Mouse (Mus musculus): ENCODE measurements around the gene Nceh1.

Gene Nceh1

GRCm38 (mm10) chr3:27283071-27283713 is 100.4 kb downstream of the Nceh1 start:
- DNase-seq (ENCODE audit: low read depth, low spot score), result peak; percentile 87

DNA sequence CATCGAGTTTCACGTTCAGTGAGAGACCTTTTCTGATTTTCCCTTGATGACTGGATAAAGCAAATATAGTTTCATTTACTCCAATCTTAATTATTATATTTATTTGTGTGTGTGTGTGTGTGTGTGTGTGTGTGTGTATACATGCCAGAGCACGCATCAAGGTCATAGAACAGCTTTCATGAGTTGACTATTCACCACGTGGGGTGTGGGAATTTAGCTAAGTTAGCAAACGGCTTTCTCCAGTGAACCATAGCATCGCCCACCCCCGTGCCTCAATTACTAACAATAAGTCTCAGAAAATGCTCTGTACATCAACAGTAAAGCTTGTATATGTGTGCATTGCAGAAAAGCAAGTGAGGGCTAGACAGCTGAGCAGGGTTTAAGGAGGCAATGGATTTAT is 101.0 kb downstream of the Nceh1 start:
- no peak for DNase-seq (ENCODE audit: low read depth, low spot score)

DNA sequence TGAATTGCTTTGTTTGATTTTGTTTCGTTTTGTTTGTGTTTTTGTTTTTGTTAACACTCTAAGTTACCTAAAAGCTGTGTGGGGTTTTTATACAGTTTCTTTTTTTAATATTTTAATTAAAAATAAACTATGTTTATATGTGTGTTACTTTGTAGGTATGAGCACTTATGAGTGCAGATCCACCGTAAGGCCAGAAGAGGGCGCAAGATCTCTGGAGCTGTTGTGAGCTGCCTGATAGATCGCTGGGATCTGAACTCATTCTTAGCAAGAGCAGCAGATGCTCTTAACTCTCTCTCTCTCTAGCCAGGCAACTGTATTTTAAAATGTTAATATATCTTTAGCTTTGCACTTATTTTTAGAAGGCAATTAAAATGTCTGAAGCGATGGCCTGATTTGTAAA is 101.5 kb downstream of the Nceh1 start:
- peak; percentile 70 for DNase-seq (ENCODE audit: low read depth, low spot score)

DNA sequence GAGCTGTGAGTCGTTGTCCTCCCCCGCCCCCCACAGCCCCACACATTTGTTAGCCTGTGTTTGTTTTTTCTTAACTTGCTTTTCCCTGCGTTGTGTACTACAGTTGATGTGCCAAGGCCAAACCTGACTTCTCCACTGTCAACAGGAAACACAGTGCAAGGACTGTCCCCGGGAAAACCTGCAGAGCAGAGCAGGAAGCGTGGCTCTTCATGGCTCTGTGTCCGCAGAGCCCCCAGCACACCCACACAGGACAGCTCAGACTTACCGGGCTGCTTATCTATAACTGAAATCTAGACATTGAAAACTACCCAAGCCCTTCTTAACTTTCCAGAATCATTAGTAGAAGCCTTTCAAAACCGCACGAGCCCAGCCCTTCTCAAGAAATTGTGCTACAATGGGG is 102.3 kb downstream of the Nceh1 start:
- DNase-seq (ENCODE audit: low read depth, low spot score), result no peak

DNA sequence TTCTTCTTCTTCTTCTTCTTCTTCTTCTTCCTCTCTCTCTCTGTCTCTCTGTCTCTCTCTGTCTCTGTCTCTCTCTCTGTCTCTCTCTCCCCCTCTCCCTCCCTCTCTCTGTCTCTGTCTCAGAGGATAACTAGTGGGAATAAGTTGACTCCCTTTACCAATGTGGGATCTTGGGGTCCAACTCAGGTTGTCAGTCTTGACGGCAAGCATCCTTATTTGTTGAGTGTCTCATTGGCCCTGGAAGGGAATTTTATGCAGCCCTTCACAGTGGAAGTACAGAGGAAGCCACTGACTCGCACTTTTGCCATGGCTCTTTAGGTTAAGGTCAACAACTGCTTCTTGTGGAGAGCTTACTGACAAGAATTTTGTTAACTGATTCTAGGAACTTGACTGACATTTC is 105.5 kb downstream of the Nceh1 start:
- DNase-seq (ENCODE audit: low read depth, low spot score), result no peak

- no peak for DNase-seq (ENCODE audit: low read depth, low spot score)
These were observed 106.1 kb downstream of the Nceh1 start for GRCm38 (mm10) chr3:27288909-27289308.

DNA sequence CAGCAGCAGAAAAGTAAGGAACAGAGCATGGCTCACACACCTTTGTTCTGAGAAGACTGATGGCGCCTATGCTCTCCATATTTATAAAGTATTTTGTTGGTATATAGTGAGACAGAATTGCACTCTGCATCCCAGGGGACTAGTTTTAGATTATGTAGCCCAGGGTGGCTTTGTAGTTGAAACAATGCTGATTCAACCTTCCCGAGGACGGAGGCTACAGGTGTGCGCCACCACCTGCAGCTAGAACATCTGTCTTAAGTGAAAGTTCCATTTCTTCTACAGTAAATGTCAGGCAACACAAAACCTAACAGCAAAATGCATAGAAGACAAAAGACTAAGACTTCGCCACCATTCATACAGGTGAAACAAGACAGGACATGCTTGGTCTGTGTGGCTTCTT is 107.5 kb downstream of the Nceh1 start:
- DNase-seq (ENCODE audit: low read depth, low spot score), result no peak

GRCm38 (mm10) chr3:27290945-27291344 is 108.2 kb downstream of the Nceh1 start:
- peak; percentile 40 for DNase-seq (ENCODE audit: low read depth, low spot score)

DNA sequence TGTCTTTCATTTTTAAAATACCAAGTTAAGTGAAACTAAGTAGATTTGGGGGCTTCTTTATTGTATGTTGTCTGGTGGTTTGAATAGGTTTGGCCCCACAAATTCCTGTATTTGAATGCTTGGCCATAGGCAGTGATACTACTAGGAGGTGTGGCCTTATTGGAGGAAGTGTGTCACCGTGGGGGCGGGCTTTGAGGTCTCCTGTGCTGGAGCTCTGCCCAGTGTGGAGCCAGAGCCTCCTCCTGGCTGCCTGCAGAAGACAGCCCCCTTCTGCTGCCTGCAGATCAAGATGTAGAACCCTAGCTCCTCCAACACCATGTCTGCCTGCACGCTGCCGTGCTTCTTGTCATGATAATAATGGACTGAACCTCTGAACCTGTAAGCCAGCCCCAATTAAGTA is 108.6 kb downstream of the Nceh1 start:
- DNase-seq (ENCODE audit: low read depth, low spot score), result peak; percentile 32

GRCm38 (mm10) chr3:27293645-27294385 is 111.0 kb downstream of the Nceh1 start:
- DNase-seq (ENCODE audit: low read depth, low spot score), result no peak

- no peak for DNase-seq (ENCODE audit: low read depth, low spot score)
These were observed 117.7 kb downstream of the Nceh1 start for GRCm38 (mm10) chr3:27300451-27300850.

GRCm38 (mm10) chr3:27302339-27303022 is 119.7 kb downstream of the Nceh1 start:
- DNase-seq (ENCODE audit: low read depth, low spot score), result no peak

- no peak for DNase-seq (ENCODE audit: low read depth, low spot score)
These were observed 124.0 kb downstream of the Nceh1 start for GRCm38 (mm10) chr3:27306815-27307214.

- no peak for DNase-seq (ENCODE audit: low read depth, low spot score)
These were observed 128.2 kb downstream of the Nceh1 start for GRCm38 (mm10) chr3:27310973-27311372.

DNA sequence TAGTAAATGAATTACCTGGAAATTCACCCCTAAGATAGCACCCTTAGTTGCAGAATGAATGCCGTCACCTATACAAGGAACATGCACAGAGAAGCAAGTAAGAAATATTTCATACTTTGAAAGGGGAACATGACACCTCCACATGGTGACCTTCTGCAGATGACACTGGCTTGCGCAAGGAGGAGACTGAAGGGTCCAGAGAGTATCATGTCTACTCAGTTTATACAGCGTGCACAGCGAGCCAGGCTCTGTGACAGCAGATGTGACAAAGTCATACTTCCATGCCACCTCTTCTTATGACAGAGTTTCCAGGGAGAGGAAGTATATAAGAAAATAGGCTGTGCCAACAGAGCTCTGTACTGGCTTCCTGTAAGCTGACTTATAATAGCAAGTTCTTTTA is 128.7 kb downstream of the Nceh1 start:
- DNase-seq (ENCODE audit: low read depth, low spot score), result no peak

- DNase-seq (ENCODE audit: low read depth, low spot score), result no peak
These were observed 131.9 kb downstream of the Nceh1 start for GRCm38 (mm10) chr3:27314506-27315164.

GRCm38 (mm10) chr3:27316559-27317287 is 134.0 kb downstream of the Nceh1 start, which contains the start of gene Tnfsf10:
Tnfsf10 (plus strand) TSS chr3:27317028.
- DNase-seq (ENCODE audit: low read depth, low spot score), result no peak

DNA sequence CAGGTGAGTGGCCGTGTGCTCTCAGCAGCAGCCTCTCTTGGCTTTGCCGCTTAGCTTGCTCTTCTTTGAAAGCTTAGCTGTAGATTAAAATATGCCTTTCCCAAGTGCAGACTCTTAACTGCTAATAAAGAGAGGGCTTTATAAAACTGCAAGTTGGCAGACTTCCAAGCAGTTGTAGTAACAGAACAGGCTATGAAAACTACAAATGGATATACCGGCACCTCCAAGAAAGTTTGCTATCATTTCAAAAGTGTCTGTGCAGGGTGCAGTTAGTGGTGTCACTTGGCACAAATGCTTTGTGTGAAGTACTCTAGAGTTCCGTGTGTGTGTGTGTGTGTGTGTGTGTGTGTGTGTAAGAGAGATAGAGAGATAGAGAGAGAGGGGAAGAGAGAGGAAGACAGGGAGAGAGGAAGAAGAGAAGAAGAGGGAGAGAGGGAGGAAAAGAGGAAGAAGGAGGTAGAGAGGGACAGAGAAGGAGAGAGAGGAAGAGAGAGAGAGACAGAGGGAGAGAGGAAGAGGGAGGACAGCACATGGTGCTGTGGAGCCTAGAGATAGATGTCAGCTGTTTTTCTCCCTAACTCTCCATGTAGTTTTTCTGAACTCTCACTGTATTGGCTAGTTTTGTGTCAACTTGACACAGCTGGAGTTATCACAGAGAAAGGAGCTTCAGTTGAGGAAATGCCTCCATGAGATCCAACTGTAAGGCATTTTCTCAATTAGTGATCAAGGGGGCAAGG is 134.7 kb downstream of the Nceh1 start:
- no peak for DNase-seq (ENCODE audit: low read depth, low spot score)

DNA sequence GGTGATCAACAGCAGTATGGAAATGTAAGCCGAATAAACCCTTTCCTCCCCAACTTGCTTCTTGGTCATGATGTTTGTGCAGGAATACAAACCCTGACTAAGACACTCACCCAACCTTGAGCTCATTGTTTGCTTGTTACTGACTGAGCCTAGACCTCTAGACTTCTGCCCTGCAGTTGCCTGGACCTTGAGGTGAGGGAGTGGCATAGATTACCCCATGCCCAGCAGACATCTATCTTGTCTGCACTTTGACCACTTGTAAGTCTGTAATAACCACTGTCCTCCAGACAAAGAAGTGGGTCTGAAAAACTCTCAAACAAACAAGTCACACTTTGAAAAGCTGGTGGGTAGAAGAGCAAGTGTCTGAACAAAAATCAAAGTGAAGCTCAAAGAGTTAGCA is 136.9 kb downstream of the Nceh1 start:
- no peak for DNase-seq (ENCODE audit: low read depth, low spot score)

DNA sequence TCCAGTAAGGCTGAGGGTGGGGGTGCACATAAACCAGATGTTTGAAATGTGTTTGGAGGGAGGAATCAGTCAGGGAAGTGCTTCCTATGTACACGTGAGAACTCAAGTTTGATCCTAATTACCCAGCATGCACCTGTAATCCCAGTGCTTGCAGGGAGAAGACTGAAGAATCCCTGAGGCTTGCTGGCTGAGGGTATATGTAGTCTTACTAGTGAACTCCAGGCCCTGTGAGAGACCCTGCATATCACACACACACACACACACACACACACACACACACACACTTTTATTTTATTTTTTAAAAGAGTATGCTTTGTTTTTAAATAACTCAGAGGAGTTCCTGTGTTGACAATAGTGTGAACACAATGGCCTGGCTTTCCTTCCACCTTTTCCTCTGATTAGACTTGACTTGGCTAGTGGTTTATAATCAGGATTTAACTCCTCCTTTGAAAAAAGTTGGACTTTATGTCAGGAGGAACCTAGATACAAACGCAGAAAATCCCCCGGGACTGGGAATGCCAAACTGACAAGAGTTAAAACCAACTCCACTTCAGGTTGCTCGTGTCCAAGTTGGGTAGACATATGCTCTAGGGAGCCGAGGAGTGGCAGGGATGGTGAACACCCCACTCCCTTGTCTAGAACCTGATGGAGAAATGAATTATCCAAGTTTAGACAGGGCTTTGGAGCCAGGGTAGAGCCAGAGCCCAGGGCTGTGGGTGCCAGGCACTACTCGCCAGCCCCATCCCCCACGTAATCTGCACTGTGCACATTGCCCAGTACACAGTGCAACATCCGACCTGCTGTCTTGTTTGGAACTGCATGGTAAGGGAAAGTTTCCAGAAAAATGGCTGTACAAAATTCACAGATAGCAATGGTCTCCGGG is 138.1 kb downstream of the Nceh1 start:
- no peak for DNase-seq (ENCODE audit: low read depth, low spot score)

Measured in R1 (cell line).